Mouse (Mus musculus): Measurements from ENCODE around the gene Abcf3.

The Abcf3 gene

GRCm38 (mm10) chr16:20545696-20546095 is 2.7 kb upstream of the Abcf3 start:
- no peak for DNase-seq

- DNase-seq = peak; percentile 38
Observed at GRCm38 (mm10) chr16:20547423-20547822, 954 bp upstream of the Abcf3 start.

GRCm38 (mm10) chr16:20549161-20549560 is 784 bp downstream of the Abcf3 start:
- DNase-seq = no peak

GRCm38 (mm10) chr16:20551691-20552090 is 3.3 kb downstream of the Abcf3 start:
- no peak for DNase-seq

GRCm38 (mm10) chr16:20552594-20552993 is 4.2 kb downstream of the Abcf3 start:
- no peak for DNase-seq

GRCm38 (mm10) chr16:20555000-20555399 is 6.6 kb downstream of the Abcf3 start:
- no peak for DNase-seq

- no peak for DNase-seq
Observed at GRCm38 (mm10) chr16:20557381-20557780, 9.0 kb downstream of the Abcf3 start.

- DNase-seq = no peak
Observed at GRCm38 (mm10) chr16:20565075-20565474, 16.7 kb downstream of the Abcf3 start.

GRCm38 (mm10) chr16:20589366-20589938 is 41.1 kb downstream of the Abcf3 start, which contains the start of gene Vwa5b2:
Gene Vwa5b2, plus strand, starts transcription at chr16:20589471.
- no peak for DNase-seq

GRCm38 (mm10) chr16:20589939-20590679 is 41.7 kb downstream of the Abcf3 start:
- DNase-seq = no peak

GRCm38 (mm10) chr16:20590680-20591038 is 42.3 kb downstream of the Abcf3 start:
- no peak for DNase-seq

GRCm38 (mm10) chr16:20591076-20591705 is 42.8 kb downstream of the Abcf3 start:
- DNase-seq = no peak

GRCm38 (mm10) chr16:20595060-20595673 is 46.8 kb downstream of the Abcf3 start:
- no peak for DNase-seq

GRCm38 (mm10) chr16:20595737-20596136 is 47.4 kb downstream of the Abcf3 start:
- DNase-seq = no peak

GRCm38 (mm10) chr16:20596687-20597441 is 48.5 kb downstream of the Abcf3 start:
- no peak for DNase-seq

GRCm38 (mm10) chr16:20600511-20600910 is 52.1 kb downstream of the Abcf3 start:
- DNase-seq = no peak

- no peak for DNase-seq
Observed at GRCm38 (mm10) chr16:20604705-20605104, 56.3 kb downstream of the Abcf3 start.

GRCm38 (mm10) chr16:20610501-20611356 is 62.4 kb downstream of the Abcf3 start:
- peak; percentile 81 for DNase-seq
